Mouse (Mus musculus) mouse embryonic stem cell (cell line): Measurements from ENCODE around the gene Rundc3a.
"Not testable (repeated sequence)": the region's sequence is repeated elsewhere in the genome, so short reads cannot be mapped to it uniquely, and the experiment has no call there.

Source experiments
- in situ Hi-C, 2 experiments: fragments of 300-500 bp; cut with MboI; formaldehyde crosslinking; loops; 1 replicate in 1 of 2; 3 replicates in 1 of 2; pipeline ENCODE4 v1.14.3; 2019 to 2020; ENCODE audit warnings: low sequenced_read_pairs in 2 of 2, low pct_unique_long_range_greater_than_20kb in 1 of 2, mixed read lengths in 1 of 2; ENCODE audit not compliant: unreplicated experiment in 1 of 2

Gene Rundc3a

DNA sequence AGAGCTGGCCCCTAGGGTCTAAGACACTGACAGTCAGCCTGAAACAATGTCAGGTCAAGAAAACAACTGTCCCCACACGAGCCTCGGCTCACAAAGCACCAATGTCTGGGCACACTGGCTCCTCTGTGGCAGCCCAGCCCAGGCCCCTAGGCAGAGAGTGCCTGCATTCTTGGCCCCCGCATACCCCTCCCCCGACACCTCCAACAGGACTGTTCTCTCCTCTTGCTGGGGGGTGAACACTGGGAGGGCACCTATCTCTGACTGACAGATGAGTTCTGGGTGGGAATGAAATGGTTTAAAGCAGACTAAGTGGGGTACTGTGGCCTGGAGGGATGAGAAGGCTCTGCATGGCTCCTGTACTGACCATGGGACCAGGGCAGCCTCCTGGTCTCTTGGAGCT, 27.5 kb upstream of the Rundc3a start:
- in situ Hi-C loops: no loop called here

GRCm38 (mm10) chr11:102366103-102366502, 27.1 kb upstream of the Rundc3a start, which contains the start of gene Slc4a1:
TSS of gene Slc4a1 (minus strand) at chr11:102366203.
- in situ Hi-C loops: not testable (repeated sequence)

DNA sequence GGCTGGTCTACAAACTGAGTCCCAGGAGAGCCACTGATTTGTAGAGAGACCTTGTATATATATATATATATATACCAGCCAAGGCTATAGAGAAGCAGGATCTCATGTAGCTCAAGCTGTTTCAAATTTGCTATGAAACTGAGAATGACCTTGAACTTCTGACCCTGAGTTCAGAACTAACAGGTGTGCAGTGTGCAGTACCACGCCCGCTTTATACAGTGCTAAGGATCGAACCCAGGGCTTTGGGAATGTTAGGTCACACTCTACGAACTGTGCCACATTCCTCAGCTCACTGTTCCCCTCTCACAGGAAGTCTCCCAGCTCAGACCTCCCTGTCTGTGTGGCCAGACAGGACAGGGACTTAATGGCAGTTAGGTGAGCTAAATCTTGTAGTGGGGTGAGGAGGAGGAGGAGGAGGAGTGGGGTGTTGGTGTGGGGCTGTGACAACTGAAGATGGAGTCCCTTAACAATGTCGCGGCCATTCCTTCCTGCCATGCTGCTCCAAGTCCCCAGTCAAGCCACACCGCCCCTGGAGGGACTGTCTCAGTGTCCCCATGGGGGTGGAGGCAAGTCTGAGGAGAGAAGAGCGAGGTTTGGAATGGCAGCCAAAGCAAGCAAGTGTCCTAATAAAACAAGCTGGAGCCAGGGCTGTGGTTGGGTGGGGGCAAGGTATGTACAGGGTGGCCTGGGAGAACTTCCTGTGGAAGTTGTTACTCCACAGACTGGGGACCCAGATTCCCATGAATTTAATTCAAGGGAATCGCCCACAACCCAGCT, 25.5 kb upstream of the Rundc3a start:
- in situ Hi-C loops: no loop called here

GRCm38 (mm10) chr11:102368347-102368746, 24.9 kb upstream of the Rundc3a start:
- in situ Hi-C loops: no loop called here

DNA sequence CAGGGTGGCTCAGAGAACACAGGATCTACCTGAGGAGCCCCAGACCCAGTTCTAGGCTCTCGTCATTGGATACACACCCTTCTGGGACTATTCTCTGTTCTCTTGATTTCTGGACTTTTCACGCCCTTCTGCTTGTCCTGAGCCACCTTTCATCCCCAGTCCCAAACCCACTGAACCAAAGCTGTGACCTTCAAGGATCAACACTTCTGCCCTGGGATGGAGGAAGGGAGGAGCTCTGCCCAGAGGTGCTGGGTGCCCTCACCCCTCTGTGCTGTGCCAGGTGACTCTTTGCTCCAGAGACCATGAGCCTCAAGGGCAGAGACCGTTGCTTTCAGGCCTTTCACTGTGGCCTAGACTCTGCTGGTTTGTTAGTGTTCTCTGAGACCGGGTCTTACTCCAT, 23.9 kb upstream of the Rundc3a start:
- in situ Hi-C loops: no loop called here

DNA sequence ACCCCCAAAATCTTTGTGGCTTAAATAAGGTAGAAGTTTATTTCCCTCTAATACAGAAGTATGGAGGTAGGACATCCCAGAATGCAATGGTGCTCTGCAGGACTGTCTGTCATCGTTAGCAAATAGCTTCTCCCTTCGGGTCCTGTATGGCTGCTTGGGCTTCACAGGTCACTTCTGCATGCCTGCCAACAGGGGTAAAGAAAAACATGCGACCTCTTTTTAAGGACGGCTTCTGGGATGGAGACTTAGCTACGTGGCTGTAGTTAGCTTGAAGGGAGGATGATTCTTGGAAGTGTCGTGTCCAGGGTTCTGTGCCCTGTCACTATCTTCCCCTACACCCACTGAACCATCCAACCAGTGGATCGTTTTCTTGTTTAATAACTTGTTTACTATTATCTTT, 22.9 kb upstream of the Rundc3a start:
- in situ Hi-C loops: no loop called here

GRCm38 (mm10) chr11:102371926-102372685, 21.1 kb upstream of the Rundc3a start:
- in situ Hi-C loops: no loop called here

- in situ Hi-C loops: no loop called here
Measured at GRCm38 (mm10) chr11:102372936-102373335, 20.3 kb upstream of the Rundc3a start.

DNA sequence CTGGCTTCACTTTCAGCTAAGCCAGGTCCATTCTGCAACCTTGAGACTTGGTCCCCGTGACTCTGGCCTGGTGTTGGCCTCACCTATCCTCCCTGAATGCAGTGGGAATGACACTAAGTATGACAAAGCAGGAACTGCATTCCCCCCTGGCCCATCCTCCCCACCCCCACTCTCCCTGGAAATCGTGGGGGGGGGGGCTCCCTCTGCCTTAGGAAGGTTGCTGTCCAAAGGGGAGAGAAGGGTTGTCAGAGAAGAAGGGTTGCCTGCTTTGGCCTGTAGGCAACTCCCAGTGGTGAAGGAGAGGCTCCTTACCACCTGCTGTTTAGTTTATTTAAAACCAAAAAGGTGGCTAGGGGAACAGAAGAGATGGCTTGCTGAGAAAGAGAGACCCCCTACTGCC, 19.6 kb upstream of the Rundc3a start:
- in situ Hi-C loops: no loop called here

- in situ Hi-C loops: no loop called here
Measured at GRCm38 (mm10) chr11:102374108-102374725, 19.0 kb upstream of the Rundc3a start.

GRCm38 (mm10) chr11:102375196-102376173, 17.7 kb upstream of the Rundc3a start:
- in situ Hi-C loops: no loop called here

GRCm38 (mm10) chr11:102376196-102376835, 16.9 kb upstream of the Rundc3a start:
- in situ Hi-C loops: no loop called here

GRCm38 (mm10) chr11:102377186-102377585, 16.0 kb upstream of the Rundc3a start:
- in situ Hi-C loops: no loop called here

DNA sequence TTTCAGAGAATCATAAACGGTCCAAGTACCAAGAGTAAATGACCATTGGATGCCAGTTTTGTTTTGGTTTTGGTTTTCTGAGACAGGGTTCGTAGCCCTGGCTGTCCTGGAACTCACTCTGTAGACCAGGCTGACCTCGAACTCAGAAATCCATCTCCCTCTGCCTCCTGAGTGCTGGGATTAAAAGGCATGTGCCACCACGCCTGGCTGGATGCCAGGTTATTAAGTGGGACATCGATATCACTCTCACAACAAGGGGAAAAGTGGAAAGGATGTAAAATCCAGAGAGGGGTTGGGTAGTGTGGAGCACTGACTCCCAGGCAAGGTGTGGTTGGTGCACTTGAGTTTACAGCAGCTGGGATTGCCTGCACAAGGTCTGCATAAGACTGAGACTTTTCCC, 13.1 kb upstream of the Rundc3a start:
- in situ Hi-C loops: no loop called here

GRCm38 (mm10) chr11:102381341-102382100, 11.7 kb upstream of the Rundc3a start:
- in situ Hi-C loops: no loop called here

DNA sequence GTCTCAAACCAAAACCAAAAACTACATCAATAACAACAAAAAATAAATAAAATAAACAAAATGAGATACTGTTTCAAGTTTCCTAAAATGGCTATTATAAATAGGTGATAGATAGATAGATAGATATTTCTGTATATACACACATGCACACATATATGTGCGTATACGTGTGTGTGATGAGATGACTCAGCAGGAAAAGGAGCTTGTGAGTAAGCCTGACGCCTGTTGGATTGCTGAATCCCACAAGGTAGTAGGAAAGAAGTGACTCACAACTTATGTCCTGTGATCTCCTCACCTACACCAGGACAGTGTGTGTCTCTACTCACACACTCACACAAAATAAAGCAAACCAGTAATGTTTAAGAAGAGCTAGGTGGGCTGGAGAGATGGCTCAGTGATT, 10.4 kb upstream of the Rundc3a start:
- in situ Hi-C loops: no loop called here

- in situ Hi-C loops: no loop called here
Measured at GRCm38 (mm10) chr11:102383365-102384136, 9.7 kb upstream of the Rundc3a start.
